Mouse (Mus musculus) limb, embryonic 14.5 days (tissue): ENCODE data around the gene Rtl1. TPM values are rescaled to one million over a fixed set of nuclear protein-coding genes. Genes with fewer than 3 reads are reported as not detected.

Experiments
- ATAC-seq: fragments of 200-750 bp; cut with Nextera tagmentation; 2 replicates; pipeline ENCODE4 v1.8.0; 2017; ENCODE audit warnings: low read depth, moderate number of reproducible peaks, moderate TSS enrichment; ENCODE audit not compliant: low FRiP score
- DNase-seq: peaks from one replicate; pipeline ENCODE4 v3.0.0-alpha.2; 2015; ENCODE audit warnings: low spot score
- H3K27ac ChIP-seq: fragments of 300-500 bp; sonication (generic); replicated peaks from 2 replicates; pipeline ENCODE4 v1.5.1; 2014; ENCODE audit warnings: low read depth, mild to moderate bottlenecking, low read length, moderate library complexity, mixed read lengths
- H3K27me3 ChIP-seq: fragments of 300-500 bp; sonication (generic); 2 replicates; pipeline ENCODE4 v1.6.1; 2014; ENCODE audit warnings: low read length, mixed read lengths; ENCODE audit not compliant: control insufficient read depth, insufficient read depth
- H3K36me3 ChIP-seq: fragments of 300-500 bp; sonication (generic); 2 replicates; pipeline ENCODE4 v1.6.1; 2014; ENCODE audit warnings: mild to moderate bottlenecking, low read length, moderate library complexity, mixed read lengths; ENCODE audit not compliant: control insufficient read depth, insufficient read depth
- H3K4me1 ChIP-seq: fragments of 300-500 bp; sonication (generic); 2 replicates; pipeline ENCODE4 v1.6.1; 2014; ENCODE audit warnings: antibody characterized with exemption, low read length, mixed read lengths; ENCODE audit not compliant: control insufficient read depth, insufficient read depth
- H3K4me2 ChIP-seq: fragments of 300-500 bp; sonication (generic); replicated peaks from 2 replicates; pipeline ENCODE4 v1.6.1; 2014; ENCODE audit warnings: low read depth, mild to moderate bottlenecking, low read length, moderate library complexity; ENCODE audit not compliant: severe bottlenecking
- H3K4me3 ChIP-seq: fragments of 300-500 bp; sonication (generic); replicated peaks from 2 replicates; pipeline ENCODE4 v1.5.1; 2014; ENCODE audit warnings: low read length
- H3K9ac ChIP-seq: fragments of 300-500 bp; sonication (generic); 2 replicates; pipeline ENCODE4 v1.6.1; 2014; ENCODE audit warnings: mild to moderate bottlenecking, low read depth, low read length, moderate library complexity; ENCODE audit not compliant: severe bottlenecking
- H3K9me3 ChIP-seq: fragments of 300-500 bp; sonication (generic); 2 replicates; pipeline ENCODE4 v1.6.1; 2016; ENCODE audit warnings: low read length; ENCODE audit not compliant: control insufficient read depth
- POLR2A ChIP-seq: fragments of 200-500 bp; IDR thresholded peaks from 2 replicates; pipeline ENCODE4 v1.8.0; 2012; ENCODE audit warnings: inconsistent platforms, mild to moderate bottlenecking, moderate library complexity, borderline replicate concordance; ENCODE audit not compliant: insufficient read depth, insufficient read length; ENCODE audit errors: extremely low read depth
- WGBS: fragments of 180-500 bp; shearing (Covaris S2); extraction: QIAGEN DNeasy Blood & Tissue Kit; methylation state at CpG from one replicate; pipeline ENCODE4 v1.1.7; 2014; 5-methylcytosine and 5-hydroxymethylcytosine counted together
- polyA plus RNA-seq, 2 experiments: library from polyadenylated mRNA; depleted of rRNA in 1 of 2; stranded (reverse) in 1 of 2; unstranded in 1 of 2; fragments of >200 nt; fragmentation: Nextera tagmentation in 1 of 2; extraction: Ambion mirVana in 1 of 2; gene quantifications; 2 replicates each; pipeline versions ENCODE4 v1.2.1 to v1.2.3; 2012 to 2014

Rtl1 gene
- polyA plus RNA-seq, 2 experiments = 4.2 to 6.6 TPM

- DNase-seq (peak; percentile 67), ATAC-seq (no peak)
- WGBS = 31% methylated on average over 12 of the region's 12 CpGs
- Histone ChIP-seq H3K4me3 (no peak overlapping the region), H3K4me2 (no peak overlapping the region), H3K27ac (0 out of 2 replicates have a peak overlapping the region, but pooled peaks have one; percentile 34), H3K27me3 (no peaks in the 10 kb centered on the region), H3K36me3 (peaks cover 54% of the 10 kb centered on the region), H3K9me3 (no peaks in the 10 kb centered on the region), H3K9ac (no peak overlapping the region), H3K4me1 (peaks cover 24% of the 10 kb centered on the region)
- no peak for TF ChIP-seq POLR2A
These were observed 1.4 kb downstream of the Rtl1 start for GRCm38 (mm10) chr12:109598551-109599250.

- Histone ChIP-seq H3K4me1 (peaks cover 24% of the 10 kb centered on the region), H3K27ac (0 out of 2 replicates have a peak overlapping the region, but pooled peaks have one; percentile 75), H3K9me3 (no peaks in the 10 kb centered on the region), H3K4me3 (no peak overlapping the region), H3K36me3 (peaks cover 59% of the 10 kb centered on the region), H3K9ac (no peak overlapping the region), H3K4me2 (peak overlapping the region; percentile 23; the same call in 1 of the 2 replicates), H3K27me3 (no peaks in the 10 kb centered on the region)
- no peak for TF ChIP-seq POLR2A
- WGBS = 56% methylated on average over 3 of the region's 3 CpGs
- DNase-seq = no peak
- ATAC-seq = no peak
These were observed 3.4 kb downstream of the Rtl1 start for GRCm38 (mm10) chr12:109596726-109597125.

- peaks cover 24% of the 10 kb centered on the region for H3K4me1 ChIP-seq
- no peak overlapping the region for H3K9ac ChIP-seq
- H3K27me3 ChIP-seq = no peaks in the 10 kb centered on the region
- no peaks in the 10 kb centered on the region for H3K9me3 ChIP-seq
- no peak overlapping the region for H3K4me3 ChIP-seq
- peak overlapping the region; percentile 75 for H3K27ac ChIP-seq
- H3K4me2 ChIP-seq = peak overlapping the region; percentile 23; the same call in 1 of the 2 replicates
- H3K36me3 ChIP-seq = peaks cover 58% of the 10 kb centered on the region
- 16% methylated on average over 8 of the region's 8 CpGs for WGBS
- TF ChIP-seq POLR2A = no peak
- DNase-seq = peak; percentile 89
- peak; percentile 47; the same call in 1 of the 2 replicates for ATAC-seq
These were observed 3.9 kb downstream of the Rtl1 start for GRCm38 (mm10) chr12:109596232-109596631.

- peak; percentile 94 for DNase-seq
- Histone ChIP-seq H3K4me2 (no peak overlapping the region), H3K36me3 (peaks cover 55% of the 10 kb centered on the region), H3K27ac (peak overlapping the region; percentile 75), H3K4me3 (no peak overlapping the region), H3K27me3 (no peaks in the 10 kb centered on the region), H3K9ac (no peak overlapping the region), H3K9me3 (no peaks in the 10 kb centered on the region), H3K4me1 (peaks cover 24% of the 10 kb centered on the region)
- peak; percentile 51 for ATAC-seq
- WGBS = 16% methylated on average over 6 of the region's 6 CpGs
- TF ChIP-seq POLR2A = no peak
These were observed 4.4 kb downstream of the Rtl1 start for GRCm38 (mm10) chr12:109595753-109596152.

GRCm38 (mm10) chr12:109594961-109595360 is 5.2 kb downstream of the Rtl1 start:
- Histone ChIP-seq H3K27me3 (no peaks in the 10 kb centered on the region), H3K4me1 (peaks cover 24% of the 10 kb centered on the region), H3K36me3 (peaks cover 58% of the 10 kb centered on the region), H3K9ac (no peak overlapping the region), H3K4me3 (no peak overlapping the region), H3K4me2 (no peak overlapping the region), H3K9me3 (no peaks in the 10 kb centered on the region), H3K27ac (peak overlapping the region; percentile 75)
- DNase-seq = no peak
- ATAC-seq = no peak
- no peak for TF ChIP-seq POLR2A
- WGBS = 87% methylated on average over 7 of the region's 7 CpGs
